Mouse (Mus musculus) CD4-positive helper T cell, adult 2 months (primary cell): ENCODE measurements around the gene Oip5.
A peak's percentile ranks its signal among the peaks of the same experiment; 100 is the strongest.

Experiments
- DNase-seq: peaks from one replicate; pipeline ENCODE4 v3.0.0-alpha.2; 2012; ENCODE audit warnings: low read depth, missing footprints, low spot score

Gene Oip5

GRCm38 (mm10) chr2:119587383-119587782 is 30.9 kb downstream of the Oip5 start:
- DNase-seq: peak; percentile 67

- no peak for DNase-seq
These were observed 34.0 kb downstream of the Oip5 start for GRCm38 (mm10) chr2:119584282-119584681.

GRCm38 (mm10) chr2:119583439-119583838 is 34.8 kb downstream of the Oip5 start:
- DNase-seq: no peak

GRCm38 (mm10) chr2:119581571-119581970 is 36.7 kb downstream of the Oip5 start:
- no peak for DNase-seq

GRCm38 (mm10) chr2:119572471-119572870 is 45.8 kb downstream of the Oip5 start:
- no peak for DNase-seq

- no peak for DNase-seq
These were observed 52.0 kb downstream of the Oip5 start for GRCm38 (mm10) chr2:119566182-119566855.

GRCm38 (mm10) chr2:119565284-119565683 is 53.0 kb downstream of the Oip5 start:
- no peak for DNase-seq

- no peak for DNase-seq
These were observed 56.5 kb downstream of the Oip5 start for GRCm38 (mm10) chr2:119561794-119562193.
